Mouse (Mus musculus): ENCODE measurements around the gene Zfp329. TPM values are rescaled to one million over a fixed set of nuclear protein-coding genes. Genes with fewer than 3 reads are reported as not detected.
A peak's percentile ranks its signal among the peaks of the same experiment; 100 is the strongest.
"Not testable (repeated sequence)": the region's sequence is repeated elsewhere in the genome, so short reads cannot be mapped to it uniquely, and the experiment has no call there.

Zfp329 gene
- polyA plus RNA-seq, 1 experiment = 0.01 TPM

- TF ChIP-seq TAL1 (IDR thresholded peaks at IDR 0.05; ENCODE audit: low read length) (no peak), GATA1 (IDR thresholded peaks at IDR 0.05; ENCODE audit: low read length) (no peak)
- Histone ChIP-seq H3K36me3 (ENCODE audit: control insufficient read depth) (no peaks in the 10 kb centered on the region), H3K4me1 (ENCODE audit: control insufficient read depth) (peaks cover 2% of the 10 kb centered on the region), H3K9me3 (ENCODE audit: control insufficient read depth, low read length) (peaks cover 5% of the 10 kb centered on the region), H3K27me3 (ENCODE audit: control insufficient read depth) (no peaks in the 10 kb centered on the region), H3K4me3 (replicated peaks) (no peak overlapping the region)
These were observed 20.7 kb downstream of the Zfp329 start for GRCm38 (mm10) chr7:12797971-12798370.

GRCm38 (mm10) chr7:12792624-12793023 is 26.0 kb downstream of the Zfp329 start:
- not testable (repeated sequence) for H3K4me1 ChIP-seq (ENCODE audit: control insufficient read depth); H3K27me3 ChIP-seq (ENCODE audit: control insufficient read depth); H3K4me3 ChIP-seq (replicated peaks)

DNA sequence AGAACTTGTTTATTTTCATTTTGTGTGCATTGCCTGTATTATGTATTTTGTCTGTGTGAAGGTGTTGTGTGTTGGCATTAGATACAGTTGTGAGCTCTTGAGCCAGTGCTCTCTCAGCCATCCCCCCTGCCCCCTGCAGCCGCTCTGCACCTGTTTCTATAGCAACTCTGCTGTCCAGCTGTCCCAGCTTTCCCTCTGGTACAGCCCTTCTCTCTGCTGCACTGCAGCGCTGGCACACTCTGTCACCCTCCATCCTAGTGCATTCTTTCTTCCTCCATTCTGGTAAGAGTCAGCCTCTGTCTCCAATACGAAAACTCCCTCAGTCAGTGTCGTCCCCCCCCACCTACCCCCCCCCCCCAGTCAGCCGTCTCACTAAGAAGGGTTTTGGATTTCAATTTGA is 30.6 kb downstream of the Zfp329 start:
- Histone ChIP-seq H3K36me3 (ENCODE audit: control insufficient read depth) (no peaks in the 10 kb centered on the region), H3K27me3 (ENCODE audit: control insufficient read depth) (no peaks in the 10 kb centered on the region), H3K9me3 (ENCODE audit: control insufficient read depth, low read length) (no peaks in the 10 kb centered on the region), H3K4me1 (ENCODE audit: control insufficient read depth) (no peaks in the 10 kb centered on the region), H3K4me3 (replicated peaks) (no peak overlapping the region)
- TF ChIP-seq GATA1 (IDR thresholded peaks at IDR 0.05; ENCODE audit: low read length) (no peak), TAL1 (IDR thresholded peaks at IDR 0.05; ENCODE audit: low read length) (no peak)

More at GRCm38 (mm10) chr7:12792624-12793023, 26.0 kb downstream of the Zfp329 start:
- not testable (repeated sequence) for H3K9me3 ChIP-seq (ENCODE audit: control insufficient read depth, low read length); H3K36me3 ChIP-seq (ENCODE audit: control insufficient read depth)

DNA sequence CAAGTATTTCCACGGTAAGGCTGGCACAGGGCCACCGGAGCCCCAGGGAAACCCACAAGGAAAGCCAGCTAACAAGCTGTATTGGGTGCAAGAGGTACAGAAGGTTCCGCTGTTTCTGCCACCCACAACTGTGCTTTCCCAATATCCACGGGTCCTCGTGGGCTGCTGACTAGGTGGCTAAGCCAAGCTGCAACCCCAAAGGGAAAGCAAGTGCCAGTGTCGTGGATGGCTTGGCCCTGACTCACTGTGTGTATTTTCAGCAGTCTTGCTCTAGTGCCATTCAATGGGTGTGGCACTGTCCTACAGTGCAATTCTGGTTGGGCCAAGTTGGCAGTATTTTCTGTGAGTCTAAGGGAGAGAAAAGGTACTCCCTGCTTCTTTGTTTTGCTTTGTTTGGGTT is 31.3 kb downstream of the Zfp329 start:
- Histone ChIP-seq H3K4me1 (ENCODE audit: control insufficient read depth) (no peaks in the 10 kb centered on the region), H3K27me3 (ENCODE audit: control insufficient read depth) (no peaks in the 10 kb centered on the region), H3K9me3 (ENCODE audit: control insufficient read depth, low read length) (no peaks in the 10 kb centered on the region), H3K4me3 (replicated peaks) (no peak overlapping the region), H3K36me3 (ENCODE audit: control insufficient read depth) (no peaks in the 10 kb centered on the region)
- TF ChIP-seq TAL1 (IDR thresholded peaks at IDR 0.05; ENCODE audit: low read length) = no peak
- no peak for TF ChIP-seq GATA1 (IDR thresholded peaks at IDR 0.05; ENCODE audit: low read length)

DNA sequence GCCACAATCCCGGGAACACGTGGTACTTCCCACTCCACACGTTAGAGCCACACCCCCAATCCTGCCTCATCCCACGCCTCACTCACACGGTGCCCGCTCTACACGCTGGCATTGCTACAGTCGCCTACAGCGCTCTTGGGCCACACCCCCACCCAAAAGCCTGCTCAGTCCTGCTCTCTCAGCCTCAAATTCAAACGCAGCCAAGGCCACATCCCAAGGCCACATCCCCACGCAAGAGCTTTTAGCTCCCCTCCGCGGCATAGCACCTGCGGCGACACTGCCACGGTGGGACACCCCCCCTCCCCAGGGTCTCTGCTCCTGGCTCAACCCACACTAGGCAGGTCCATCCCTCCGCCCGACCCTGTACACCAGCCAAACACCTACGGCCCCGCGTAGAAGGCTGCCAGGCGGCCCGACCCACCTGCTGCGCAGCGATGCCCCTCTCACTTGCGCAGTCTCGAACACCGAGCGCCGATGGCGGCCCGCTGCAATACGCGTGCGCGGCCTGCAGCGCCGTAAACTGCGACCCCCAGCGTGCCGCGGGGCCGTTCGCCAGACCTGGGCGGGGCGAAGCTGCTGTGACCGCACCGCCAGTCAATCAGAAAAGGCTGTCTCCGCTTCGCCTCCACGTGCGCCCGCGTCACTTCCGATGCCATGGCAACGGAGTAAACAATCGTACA is 38.4 kb downstream of the Zfp329 start:
- H3K9me3 ChIP-seq (ENCODE audit: control insufficient read depth, low read length) = no peaks in the 10 kb centered on the region
- TF ChIP-seq TAL1 (IDR thresholded peaks at IDR 0.05; ENCODE audit: low read length) (no peak), GATA1 (IDR thresholded peaks at IDR 0.05; ENCODE audit: low read length) (no peak)
- peaks cover 7% of the 10 kb centered on the region for H3K27me3 ChIP-seq (ENCODE audit: control insufficient read depth)
- peaks cover 9% of the 10 kb centered on the region for H3K4me1 ChIP-seq (ENCODE audit: control insufficient read depth)
- no peaks in the 10 kb centered on the region for H3K36me3 ChIP-seq (ENCODE audit: control insufficient read depth)
- H3K4me3 ChIP-seq (replicated peaks) = peak overlapping the region; percentile 60

GRCm38 (mm10) chr7:12779782-12780150 is 38.9 kb downstream of the Zfp329 start:
- TF ChIP-seq GATA1 (IDR thresholded peaks at IDR 0.05; ENCODE audit: low read length) = no peak
- no peak for TF ChIP-seq TAL1 (IDR thresholded peaks at IDR 0.05; ENCODE audit: low read length)
- H3K9me3 ChIP-seq (ENCODE audit: control insufficient read depth, low read length) = no peaks in the 10 kb centered on the region
- H3K27me3 ChIP-seq (ENCODE audit: control insufficient read depth) = peaks cover 7% of the 10 kb centered on the region
- peaks cover 9% of the 10 kb centered on the region for H3K4me1 ChIP-seq (ENCODE audit: control insufficient read depth)
- peak overlapping the region; percentile 60 for H3K4me3 ChIP-seq (replicated peaks)
- no peaks in the 10 kb centered on the region for H3K36me3 ChIP-seq (ENCODE audit: control insufficient read depth)

GRCm38 (mm10) chr7:12779141-12779540 is 39.5 kb downstream of the Zfp329 start:
- TF ChIP-seq TAL1 (IDR thresholded peaks at IDR 0.05; ENCODE audit: low read length) = no peak
- no peak for TF ChIP-seq GATA1 (IDR thresholded peaks at IDR 0.05; ENCODE audit: low read length)
- Histone ChIP-seq H3K27me3 (ENCODE audit: control insufficient read depth) (peaks cover 7% of the 10 kb centered on the region), H3K9me3 (ENCODE audit: control insufficient read depth, low read length) (no peaks in the 10 kb centered on the region), H3K36me3 (ENCODE audit: control insufficient read depth) (no peaks in the 10 kb centered on the region), H3K4me1 (ENCODE audit: control insufficient read depth) (peaks cover 9% of the 10 kb centered on the region), H3K4me3 (replicated peaks) (no peak overlapping the region)

GRCm38 (mm10) chr7:12774606-12775005 is 44.1 kb downstream of the Zfp329 start:
- Histone ChIP-seq H3K4me3 (replicated peaks) (no peak overlapping the region), H3K36me3 (ENCODE audit: control insufficient read depth) (no peaks in the 10 kb centered on the region), H3K9me3 (ENCODE audit: control insufficient read depth, low read length) (no peaks in the 10 kb centered on the region), H3K4me1 (ENCODE audit: control insufficient read depth) (no peaks in the 10 kb centered on the region), H3K27me3 (ENCODE audit: control insufficient read depth) (no peaks in the 10 kb centered on the region)
- TF ChIP-seq GATA1 (IDR thresholded peaks at IDR 0.05; ENCODE audit: low read length) = no peak
- no peak for TF ChIP-seq TAL1 (IDR thresholded peaks at IDR 0.05; ENCODE audit: low read length)

DNA sequence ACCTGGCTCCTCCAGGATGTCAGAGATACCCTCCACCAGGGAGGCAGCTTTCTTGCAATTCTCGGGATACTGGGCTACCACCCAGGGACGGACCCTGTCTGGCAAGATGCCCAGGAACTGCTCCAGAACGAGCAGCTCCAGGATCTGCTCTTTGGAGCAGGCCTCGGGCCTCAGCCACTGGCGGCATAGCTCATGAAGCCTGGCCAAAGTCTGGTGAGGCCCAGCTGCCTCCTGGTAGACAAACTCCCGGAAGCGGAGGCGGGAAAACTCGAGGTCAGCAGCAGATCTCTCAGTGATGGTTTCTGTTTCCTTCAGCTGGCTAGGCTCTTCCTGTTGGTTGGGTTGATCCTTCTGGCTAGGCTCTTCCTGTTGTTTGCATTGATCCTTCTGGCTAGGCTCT is 44.5 kb downstream of the Zfp329 start:
- Histone ChIP-seq H3K9me3 (ENCODE audit: control insufficient read depth, low read length) (no peaks in the 10 kb centered on the region), H3K27me3 (ENCODE audit: control insufficient read depth) (no peaks in the 10 kb centered on the region), H3K36me3 (ENCODE audit: control insufficient read depth) (no peaks in the 10 kb centered on the region), H3K4me3 (replicated peaks) (no peak overlapping the region), H3K4me1 (ENCODE audit: control insufficient read depth) (no peaks in the 10 kb centered on the region)
- TF ChIP-seq GATA1 (IDR thresholded peaks at IDR 0.05; ENCODE audit: low read length) = no peak
- TF ChIP-seq TAL1 (IDR thresholded peaks at IDR 0.05; ENCODE audit: low read length) = no peak

Other genes starting within 250 kb of the Zfp329 start
- gene Vmn2r53, start 210.1 kb downstream of the Zfp329 start, polyA plus RNA-seq (2012) = not detected in 2 replicates
- gene Vmn2r54, start 178.5 kb downstream of the Zfp329 start, polyA plus RNA-seq (2012) = not detected in 2 replicates
- gene Vmn2r55, start 133.9 kb downstream of the Zfp329 start, polyA plus RNA-seq (2012) = not detected in 2 replicates
- gene Vmn2r56, start 83.9 kb downstream of the Zfp329 start, polyA plus RNA-seq (2012) = 0.01 TPM in 1 of 2 replicates, not detected in the other
- 0.04 TPM in 1 of 2 replicates, not detected in the other for gene Zscan18, start 15.2 kb downstream of the Zfp329 start, polyA plus RNA-seq (2012)
- 0.06 and 0.24 TPM in 2 replicates for gene Zfp110, start 15.9 kb upstream of the Zfp329 start, polyA plus RNA-seq (2012)
- gene Zfp128, start 62.3 kb upstream of the Zfp329 start, polyA plus RNA-seq (2012) = 0.02 TPM in 1 of 2 replicates, not detected in the other
- gene Zscan22, start 79.0 kb upstream of the Zfp329 start, polyA plus RNA-seq (2012) = 0.04 TPM in 2 replicates
- gene Rps5, start 103.4 kb upstream of the Zfp329 start, polyA plus RNA-seq (2012) = 328 and 368 TPM in 2 replicates
- gene Rnf225, start 108.6 kb upstream of the Zfp329 start, polyA plus RNA-seq (2012) = 0.11 and 0.14 TPM in 2 replicates
- gene Zfp324, start 147.0 kb upstream of the Zfp329 start, polyA plus RNA-seq (2012) = 0.27 and 0.38 TPM in 2 replicates
- gene Zfp446, start 159.0 kb upstream of the Zfp329 start, polyA plus RNA-seq (2012) = 0.20 and 0.29 TPM in 2 replicates
- gene Slc27a5, start 179.3 kb upstream of the Zfp329 start, polyA plus RNA-seq (2012) = not detected in 2 replicates
- 16.2 and 17.6 TPM in 2 replicates for gene Trim28, start 180.3 kb upstream of the Zfp329 start, polyA plus RNA-seq (2012)
- gene Zbtb45, start 191.2 kb upstream of the Zfp329 start, polyA plus RNA-seq (2012) = 6.7 and 7.7 TPM in 2 replicates
- gene Chmp2a, start 215.9 kb upstream of the Zfp329 start, polyA plus RNA-seq (2012) = 39.9 and 103 TPM in 2 replicates
- gene Ube2m, start 219.4 kb upstream of the Zfp329 start, polyA plus RNA-seq (2012) = 22.8 and 28.8 TPM in 2 replicates
- gene Mzf1, start 235.9 kb upstream of the Zfp329 start, polyA plus RNA-seq (2012) = 0.03 TPM in 2 replicates